Mouse (Mus musculus): ENCODE results near the gene Slc2a9.

Gene Slc2a9

GRCm38 (mm10) chr5:38366650-38367470 lies 136.1 kb downstream of the Slc2a9 start:
- peak; percentile 70 to 78 for DNase-seq

GRCm38 (mm10) chr5:38365521-38365920 lies 137.4 kb downstream of the Slc2a9 start:
- no peak for DNase-seq

GRCm38 (mm10) chr5:38364396-38364795 lies 138.5 kb downstream of the Slc2a9 start:
- DNase-seq = no peak

GRCm38 (mm10) chr5:38359716-38360115 lies 143.2 kb downstream of the Slc2a9 start:
- no peak for DNase-seq

- no peak for DNase-seq
These were observed 146.0 kb downstream of the Slc2a9 start for GRCm38 (mm10) chr5:38356927-38357326.

- DNase-seq = no peak
These were observed 152.5 kb downstream of the Slc2a9 start for GRCm38 (mm10) chr5:38350351-38350929.

- DNase-seq = peak; percentile 79 to 81
These were observed 156.1 kb downstream of the Slc2a9 start for GRCm38 (mm10) chr5:38346646-38347432.

- no peak for DNase-seq
These were observed 159.8 kb downstream of the Slc2a9 start for GRCm38 (mm10) chr5:38343101-38343500.

- DNase-seq = no peak
These were observed 168.4 kb downstream of the Slc2a9 start for GRCm38 (mm10) chr5:38334582-38334981.

- no peak for DNase-seq
These were observed 169.6 kb downstream of the Slc2a9 start for GRCm38 (mm10) chr5:38333381-38333780.

- peak in 1 of 2 experiments; percentile 12 for DNase-seq
These were observed 183.8 kb downstream of the Slc2a9 start, which contains the start of gene Drd5 for GRCm38 (mm10) chr5:38318966-38319786. TSS of gene Drd5 (plus strand) at chr5:38319367.

GRCm38 (mm10) chr5:38309795-38310194 lies 193.1 kb downstream of the Slc2a9 start:
- no peak for DNase-seq

GRCm38 (mm10) chr5:38308873-38309272 lies 194.1 kb downstream of the Slc2a9 start:
- DNase-seq = peak; percentile 79 to 80

GRCm38 (mm10) chr5:38307255-38308101 lies 195.5 kb downstream of the Slc2a9 start:
- peak; percentile 94 to 95 for DNase-seq

GRCm38 (mm10) chr5:38305241-38305640 lies 197.7 kb downstream of the Slc2a9 start:
- DNase-seq = no peak

GRCm38 (mm10) chr5:38302651-38303050 lies 200.3 kb downstream of the Slc2a9 start:
- no peak for DNase-seq

- DNase-seq = no peak
These were observed 201.1 kb downstream of the Slc2a9 start for GRCm38 (mm10) chr5:38301761-38302411.

Data from kidney, postnatal 4 days (tissue).